Mouse (Mus musculus): Measurements from ENCODE around the gene Lce1g. TPM values are rescaled to one million over a fixed set of nuclear protein-coding genes. Genes with fewer than 3 reads are reported as not detected.

Lce1g gene
- not detected in 2 replicates for polyA plus RNA-seq (2016; fragmentation: Nextera tagmentation; extraction: Ambion mirVana)

GRCm38 (mm10) chr3:92752238-92752637, at the start of gene Lce1g:
Gene Lce1g, minus strand, starts transcription at chr3:92752338.
- H3K9me3 ChIP-seq = no peaks in the 10 kb centered on the region
- H3K9ac ChIP-seq = no peak within 1 kb of the TSS
- no peaks in the 10 kb centered on the region for H3K36me3 ChIP-seq (replicated peaks)
- H3K27ac ChIP-seq = no peak within 1 kb of the TSS
- H3K27me3 ChIP-seq = no peaks in the 10 kb centered on the region
- no peak within 1 kb of the TSS for H3K4me2 ChIP-seq
- WGBS = 92% methylated on average over 1 of the region's 1 CpGs
- ATAC-seq (ENCODE audit: low FRiP score) = no peak
- no peak within 1 kb of the TSS for H3K4me3 ChIP-seq (replicated peaks)
- H3K4me1 ChIP-seq = no peaks in the 10 kb centered on the region

- Histone ChIP-seq H3K4me3 (replicated peaks) (no peak within 1 kb of the TSS), H3K27ac (no peak within 1 kb of the TSS), H3K4me2 (no peak within 1 kb of the TSS), H3K4me1 (no peaks in the 10 kb centered on the region), H3K27me3 (no peaks in the 10 kb centered on the region), H3K9me3 (no peaks in the 10 kb centered on the region), H3K9ac (no peak within 1 kb of the TSS), H3K36me3 (replicated peaks) (no peaks in the 10 kb centered on the region)
- no peak for ATAC-seq (ENCODE audit: low FRiP score)
- WGBS = 89% methylated on average over 1 of the region's 1 CpGs
Measured at GRCm38 (mm10) chr3:92790414-92790813, 38.3 kb upstream of the Lce1g start, which contains the start of gene Lce1j. Gene Lce1j, minus strand, starts transcription at chr3:92790514.

- Histone ChIP-seq H3K9me3 (no peaks in the 10 kb centered on the region), H3K36me3 (replicated peaks) (no peaks in the 10 kb centered on the region), H3K4me1 (no peaks in the 10 kb centered on the region), H3K4me3 (replicated peaks) (no peak within 1 kb of the TSS), H3K27ac (no peak within 1 kb of the TSS), H3K27me3 (no peaks in the 10 kb centered on the region), H3K9ac (no peak within 1 kb of the TSS), H3K4me2 (no peak within 1 kb of the TSS)
- WGBS = 79% methylated on average over 1 of the region's 1 CpGs
- ATAC-seq (ENCODE audit: low FRiP score) = no peak
Measured at GRCm38 (mm10) chr3:92778799-92779198, 26.7 kb upstream of the Lce1g start, which contains the start of gene Lce1i. Gene Lce1i, minus strand, starts transcription at chr3:92778899.

- H3K9ac ChIP-seq = no peak overlapping the region
- H3K4me2 ChIP-seq = no peak overlapping the region
- no peaks in the 10 kb centered on the region for H3K27me3 ChIP-seq
- H3K36me3 ChIP-seq (replicated peaks) = no peaks in the 10 kb centered on the region
- H3K4me3 ChIP-seq (replicated peaks) = no peak overlapping the region
- H3K4me1 ChIP-seq = no peaks in the 10 kb centered on the region
- WGBS = 31% methylated on average over 3 of the region's 3 CpGs
- no peak for ATAC-seq (ENCODE audit: low FRiP score)
- H3K27ac ChIP-seq = no peak overlapping the region
- H3K9me3 ChIP-seq = no peaks in the 10 kb centered on the region
Measured at GRCm38 (mm10) chr3:92771573-92771972, 19.4 kb upstream of the Lce1g start.

- no peak for ATAC-seq (ENCODE audit: low FRiP score)
- H3K9me3 ChIP-seq = no peaks in the 10 kb centered on the region
- H3K9ac ChIP-seq = no peak within 1 kb of the TSS
- 94% methylated on average over 1 of the region's 1 CpGs for WGBS
- H3K27ac ChIP-seq = no peak within 1 kb of the TSS
- no peaks in the 10 kb centered on the region for H3K36me3 ChIP-seq (replicated peaks)
- no peak within 1 kb of the TSS for H3K4me3 ChIP-seq (replicated peaks)
- no peak within 1 kb of the TSS for H3K4me2 ChIP-seq
- H3K27me3 ChIP-seq = no peaks in the 10 kb centered on the region
- no peaks in the 10 kb centered on the region for H3K4me1 ChIP-seq
Measured at GRCm38 (mm10) chr3:92764965-92765364, 12.8 kb upstream of the Lce1g start, which contains the start of gene Lce1h. Gene Lce1h, minus strand, starts transcription at chr3:92765065.

- Histone ChIP-seq H3K4me3 (replicated peaks) (no peak overlapping the region), H3K4me1 (no peaks in the 10 kb centered on the region), H3K36me3 (replicated peaks) (no peaks in the 10 kb centered on the region), H3K27me3 (no peaks in the 10 kb centered on the region), H3K27ac (no peak overlapping the region), H3K9ac (no peak overlapping the region), H3K4me2 (no peak overlapping the region), H3K9me3 (no peaks in the 10 kb centered on the region)
- ATAC-seq (ENCODE audit: low FRiP score) = no peak
- WGBS = 43% methylated on average over 3 of the region's 3 CpGs
Measured at GRCm38 (mm10) chr3:92753197-92753596, 1.1 kb upstream of the Lce1g start.

- Histone ChIP-seq H3K27me3 (no peaks in the 10 kb centered on the region), H3K9ac (no peak within 1 kb of the TSS), H3K9me3 (no peaks in the 10 kb centered on the region), H3K36me3 (replicated peaks) (no peaks in the 10 kb centered on the region), H3K27ac (no peak within 1 kb of the TSS), H3K4me3 (replicated peaks) (no peak within 1 kb of the TSS), H3K4me1 (no peaks in the 10 kb centered on the region), H3K4me2 (no peak within 1 kb of the TSS)
- WGBS = 67% methylated on average over 1 of the region's 1 CpGs
- no peak for ATAC-seq (ENCODE audit: low FRiP score)
Measured at GRCm38 (mm10) chr3:92738996-92739395, 13.1 kb downstream of the Lce1g start, which contains the start of gene Gm38119. Gene Gm38119, minus strand, starts transcription at chr3:92739096.

- ATAC-seq (ENCODE audit: low FRiP score) = no peak
- H3K27ac ChIP-seq = no peak overlapping the region
- H3K4me1 ChIP-seq = no peaks in the 10 kb centered on the region
- H3K4me3 ChIP-seq (replicated peaks) = no peak overlapping the region
- no peaks in the 10 kb centered on the region for H3K27me3 ChIP-seq
- H3K36me3 ChIP-seq (replicated peaks) = no peaks in the 10 kb centered on the region
- H3K9ac ChIP-seq = no peak overlapping the region
- WGBS = 92% methylated on average over 5 of the region's 5 CpGs
- H3K4me2 ChIP-seq = no peak overlapping the region
- no peaks in the 10 kb centered on the region for H3K9me3 ChIP-seq
Measured at GRCm38 (mm10) chr3:92722631-92723030, 29.5 kb downstream of the Lce1g start.

- H3K9me3 ChIP-seq = no peaks in the 10 kb centered on the region
- no peaks in the 10 kb centered on the region for H3K27me3 ChIP-seq
- WGBS = 86% methylated on average over 3 of the region's 3 CpGs
- no peak within 1 kb of the TSS for H3K4me2 ChIP-seq
- H3K27ac ChIP-seq = no peak within 1 kb of the TSS
- no peak within 1 kb of the TSS for H3K9ac ChIP-seq
- H3K4me1 ChIP-seq = no peaks in the 10 kb centered on the region
- H3K4me3 ChIP-seq (replicated peaks) = no peak within 1 kb of the TSS
- ATAC-seq (ENCODE audit: low FRiP score) = no peak
- no peaks in the 10 kb centered on the region for H3K36me3 ChIP-seq (replicated peaks)
Measured at GRCm38 (mm10) chr3:92720250-92720649, 31.9 kb downstream of the Lce1g start, which contains the start of gene Lce1f. Gene Lce1f, minus strand, starts transcription at chr3:92720350.

GRCm38 (mm10) chr3:92715122-92715521, 37.0 kb downstream of the Lce1g start:
- Histone ChIP-seq H3K27me3 (no peaks in the 10 kb centered on the region), H3K9me3 (no peaks in the 10 kb centered on the region), H3K9ac (no peak overlapping the region), H3K4me2 (no peak overlapping the region), H3K4me1 (no peaks in the 10 kb centered on the region), H3K27ac (no peak overlapping the region), H3K4me3 (replicated peaks) (no peak overlapping the region), H3K36me3 (replicated peaks) (no peaks in the 10 kb centered on the region)
- no peak for ATAC-seq (ENCODE audit: low FRiP score)

- H3K4me2 ChIP-seq = no peak within 1 kb of the TSS
- H3K9ac ChIP-seq = no peak within 1 kb of the TSS
- H3K4me1 ChIP-seq = no peaks in the 10 kb centered on the region
- no peaks in the 10 kb centered on the region for H3K9me3 ChIP-seq
- 88% methylated on average over 2 of the region's 2 CpGs for WGBS
- H3K27me3 ChIP-seq = no peaks in the 10 kb centered on the region
- no peak within 1 kb of the TSS for H3K4me3 ChIP-seq (replicated peaks)
- H3K27ac ChIP-seq = no peak within 1 kb of the TSS
- no peaks in the 10 kb centered on the region for H3K36me3 ChIP-seq (replicated peaks)
- no peak for ATAC-seq (ENCODE audit: low FRiP score)
Measured at GRCm38 (mm10) chr3:92708974-92709373, 43.2 kb downstream of the Lce1g start, which contains the start of gene Lce1e. Gene Lce1e, minus strand, starts transcription at chr3:92709074.
